Mouse (Mus musculus): ENCODE data around the gene Elmo1.

Elmo1 gene

DNA sequence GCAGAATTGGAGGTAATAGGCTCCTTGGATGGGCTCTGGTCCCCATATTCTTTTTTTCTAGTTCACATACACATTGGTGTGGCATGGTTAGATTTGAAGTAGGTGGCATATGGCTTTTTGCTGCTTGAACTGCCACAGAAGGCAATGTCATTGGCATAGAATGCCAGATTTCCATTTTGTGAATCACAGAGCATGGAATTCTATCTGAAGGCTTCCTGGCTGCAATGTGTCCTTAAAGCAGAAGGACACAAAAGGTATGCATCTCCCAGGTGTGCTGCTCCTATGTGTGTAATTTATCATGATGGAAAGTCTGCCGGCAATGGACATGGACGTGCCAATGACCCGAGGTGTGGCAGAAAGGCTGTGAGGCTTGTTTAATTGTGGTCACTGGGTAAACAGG is 371.2 kb downstream of the Elmo1 start:
- DNase-seq (ENCODE audit: low read depth, low spot score), result no peak

DNA sequence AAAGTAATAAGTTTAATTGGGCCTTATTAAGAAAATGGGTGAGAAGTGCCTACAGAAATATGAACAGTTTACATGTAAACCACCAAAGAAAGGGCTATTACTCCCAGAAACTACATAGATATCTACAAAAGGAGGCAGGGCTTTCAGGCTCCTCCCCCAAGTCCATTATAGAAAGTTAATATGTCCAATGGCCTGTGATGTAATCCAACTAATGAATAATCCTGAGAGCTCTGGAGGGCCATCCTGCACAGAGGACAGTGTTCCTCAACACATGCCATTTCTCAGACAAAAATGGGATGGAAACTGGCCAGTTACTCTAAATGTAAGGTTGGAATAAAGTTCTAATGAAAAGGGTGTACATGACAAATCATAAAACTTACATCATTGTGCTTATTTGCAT is 373.8 kb downstream of the Elmo1 start:
- DNase-seq (ENCODE audit: low read depth, low spot score), result no peak

DNA sequence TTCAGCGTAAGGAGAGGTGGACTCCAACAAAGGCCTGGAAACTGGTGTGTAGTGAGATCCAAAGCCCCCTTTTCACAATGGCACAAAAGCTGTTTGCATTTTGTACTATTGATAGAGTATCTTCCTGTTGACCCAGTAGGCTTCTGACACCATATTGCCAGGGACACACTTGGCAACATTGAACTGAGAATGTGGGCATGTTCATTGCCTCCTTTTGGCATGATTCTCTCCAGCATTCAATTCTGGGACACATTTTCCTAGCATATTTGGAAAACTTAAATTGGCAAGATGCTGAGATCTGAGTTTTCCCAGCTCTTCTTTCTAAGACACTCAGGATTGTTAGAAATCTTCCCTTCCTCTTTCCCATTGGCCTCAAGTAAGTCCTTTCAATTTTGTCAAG is 377.0 kb downstream of the Elmo1 start:
- no peak for DNase-seq (ENCODE audit: low read depth, low spot score)

DNA sequence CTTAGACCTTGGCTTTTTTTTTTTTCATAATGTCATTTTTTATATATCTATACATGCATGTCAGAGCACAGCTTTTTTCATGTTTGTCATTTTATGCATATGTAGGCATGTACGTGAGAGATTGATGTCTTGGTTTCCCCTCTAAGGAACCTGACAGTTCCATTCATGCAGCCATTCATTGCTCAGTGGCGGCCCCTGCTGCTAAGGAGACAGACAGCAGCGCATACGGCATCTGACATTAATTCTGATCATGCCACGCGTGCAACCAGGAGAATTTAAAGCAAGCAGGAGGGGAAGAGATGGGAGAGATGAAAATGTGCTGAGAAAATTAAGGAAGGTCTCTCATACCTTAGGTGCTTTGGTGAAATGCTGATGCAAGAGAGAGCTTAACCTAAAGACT is 381.3 kb downstream of the Elmo1 start:
- peak; percentile 50 for DNase-seq (ENCODE audit: low read depth, low spot score)

GRCm38 (mm10) chr13:20472301-20472831 is 382.0 kb downstream of the Elmo1 start:
- peak; percentile 27 for DNase-seq (ENCODE audit: low read depth, low spot score)

DNA sequence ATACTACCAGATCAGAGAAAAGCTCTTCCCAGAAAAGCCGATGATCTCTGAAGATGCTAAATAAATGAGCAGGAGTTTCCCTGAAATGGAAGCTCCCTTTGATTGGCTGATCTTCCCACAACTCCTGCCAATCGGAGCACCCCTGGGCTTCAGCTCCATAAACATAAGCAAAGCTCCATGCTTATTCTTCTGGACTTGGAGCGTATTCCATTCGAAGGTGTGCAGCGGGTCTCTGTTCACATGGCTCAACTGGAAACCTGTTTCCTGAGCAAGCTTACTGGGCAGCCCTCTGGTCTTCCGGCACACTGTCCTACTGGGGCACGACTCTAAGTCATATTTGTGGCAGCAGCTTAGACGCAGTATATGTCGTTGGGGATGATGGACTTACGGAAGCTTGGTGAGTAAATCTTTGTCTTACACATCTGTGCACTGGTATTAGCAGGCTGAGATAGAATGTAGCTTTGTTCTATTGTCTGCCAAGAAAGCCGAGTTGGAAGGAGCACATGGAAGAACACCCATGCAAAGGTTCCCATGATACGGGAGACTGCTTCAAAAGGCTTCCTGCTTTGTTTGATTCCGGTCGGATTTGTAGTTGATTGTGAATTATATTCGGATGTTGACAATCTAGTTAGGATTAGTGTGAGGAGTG is 382.6 kb downstream of the Elmo1 start:
- no peak for DNase-seq (ENCODE audit: low read depth, low spot score)

DNA sequence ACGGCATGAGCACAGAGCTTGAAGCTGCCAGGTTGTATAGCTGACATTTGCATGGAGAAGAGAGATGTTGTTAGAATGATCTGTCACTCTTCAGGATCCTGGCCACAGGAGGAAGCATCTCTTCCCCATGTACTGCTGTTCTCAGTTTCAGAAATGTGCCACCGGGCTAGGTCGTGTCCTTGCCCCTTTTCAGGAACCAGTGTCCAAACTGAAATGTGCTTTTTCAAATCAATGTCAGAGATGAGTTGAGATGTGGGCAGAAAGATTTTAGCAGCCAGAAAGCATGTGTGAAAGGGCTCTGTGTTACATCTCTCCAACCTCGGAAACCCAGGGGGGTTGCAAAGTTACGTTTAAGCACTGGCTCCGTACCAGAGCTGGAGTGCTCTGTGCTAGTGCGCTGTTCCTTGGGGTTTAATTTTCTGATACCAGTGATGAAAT is 383.3 kb downstream of the Elmo1 start:
- DNase-seq (ENCODE audit: low read depth, low spot score), result no peak

GRCm38 (mm10) chr13:20474600-20474999 is 384.2 kb downstream of the Elmo1 start:
- no peak for DNase-seq (ENCODE audit: low read depth, low spot score)

- DNase-seq (ENCODE audit: low read depth, low spot score), result no peak
Measured at GRCm38 (mm10) chr13:20481805-20482204, 391.4 kb downstream of the Elmo1 start.

DNA sequence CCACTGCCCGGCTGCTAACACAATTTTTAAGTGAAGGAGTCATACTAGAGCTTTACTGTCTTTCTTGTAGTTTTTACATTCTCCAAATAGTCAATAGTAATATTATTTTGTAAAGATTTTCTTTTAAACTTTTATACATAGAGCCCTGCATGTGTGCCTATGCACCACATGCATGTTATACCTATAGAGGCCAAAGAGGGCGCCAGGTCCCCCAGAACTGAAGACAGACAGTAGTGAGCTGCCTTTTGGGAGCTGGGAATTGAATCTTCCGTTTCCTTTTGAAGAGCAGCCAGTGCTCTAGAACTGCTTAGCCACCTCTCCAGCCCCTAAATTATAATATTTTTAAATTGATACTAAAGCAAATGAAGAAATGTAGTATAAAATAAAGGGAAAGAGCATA is 398.7 kb downstream of the Elmo1 start:
- DNase-seq (ENCODE audit: low read depth, low spot score), result peak; percentile 17

GRCm38 (mm10) chr13:20489698-20490417 is 399.5 kb downstream of the Elmo1 start:
- DNase-seq (ENCODE audit: low read depth, low spot score), result peak; percentile 57

DNA sequence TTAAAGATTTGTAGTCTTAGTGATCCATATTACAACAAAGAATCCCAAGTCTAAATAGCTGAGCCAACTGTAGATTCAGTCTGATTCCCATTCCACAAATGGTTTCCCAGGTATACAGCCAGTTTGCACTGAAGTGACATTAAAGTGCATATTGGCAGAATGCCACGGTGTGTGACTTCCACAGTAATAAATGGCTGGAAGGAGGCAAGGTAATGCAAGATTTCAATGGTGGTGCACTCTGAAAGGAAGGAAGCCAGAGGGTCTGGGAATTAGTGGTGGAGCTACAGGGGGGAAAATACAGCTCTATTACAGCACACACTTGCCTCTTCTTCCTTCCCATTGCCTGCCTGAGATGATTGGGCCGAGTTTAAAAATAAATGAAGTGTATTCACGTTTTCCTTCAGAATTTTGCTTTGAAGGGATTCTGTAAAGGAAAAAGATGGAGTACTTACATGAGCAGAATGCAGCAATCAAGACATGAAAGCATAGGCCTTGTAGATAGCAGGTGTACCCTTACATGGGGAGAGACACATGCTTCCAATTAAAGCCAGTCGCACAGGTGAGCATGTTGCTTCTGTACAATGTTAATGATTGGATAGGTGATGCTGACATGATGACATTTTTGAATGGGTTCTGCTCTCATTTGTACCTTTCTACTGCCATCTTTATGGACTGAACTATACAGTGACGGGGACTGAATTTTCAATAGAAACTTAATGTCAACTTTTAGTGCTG is 400.6 kb downstream of the Elmo1 start:
- DNase-seq (ENCODE audit: low read depth, low spot score), result no peak

- no peak for DNase-seq (ENCODE audit: low read depth, low spot score)
Measured at GRCm38 (mm10) chr13:20491666-20492065, 401.3 kb downstream of the Elmo1 start.

DNA sequence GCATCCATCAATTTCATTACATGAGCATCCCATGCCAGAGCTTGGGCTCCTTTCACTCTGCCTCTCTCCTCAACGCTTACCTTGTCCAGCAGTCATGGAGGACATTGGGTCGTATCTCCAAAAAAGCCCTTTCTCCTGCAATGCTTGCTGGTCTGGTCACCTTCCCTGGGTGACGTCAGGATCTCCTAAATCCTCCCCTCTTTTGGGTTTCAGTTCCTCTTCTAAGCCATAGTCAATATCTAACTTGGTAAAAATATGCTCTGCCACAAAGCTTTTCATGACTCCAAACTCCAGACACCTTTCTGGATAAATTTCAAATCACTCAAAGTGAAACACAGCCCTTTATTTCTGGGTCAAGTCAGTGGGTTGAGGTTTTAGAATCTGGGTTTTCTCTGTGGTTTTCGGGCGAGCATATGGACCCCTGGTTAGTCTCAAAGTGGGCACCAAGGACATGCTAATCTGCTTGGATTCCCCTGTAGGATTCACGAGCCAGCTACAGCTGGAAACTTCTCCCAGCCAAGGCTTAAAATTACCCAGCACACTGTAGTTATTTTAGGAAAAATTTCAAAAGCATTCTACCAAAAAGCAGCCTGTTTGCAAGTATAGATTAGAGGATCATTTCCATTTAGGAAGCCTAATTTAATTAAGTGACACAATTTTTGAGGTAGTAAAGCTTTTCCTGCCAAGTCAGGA is 403.8 kb downstream of the Elmo1 start:
- DNase-seq (ENCODE audit: low read depth, low spot score), result no peak

DNA sequence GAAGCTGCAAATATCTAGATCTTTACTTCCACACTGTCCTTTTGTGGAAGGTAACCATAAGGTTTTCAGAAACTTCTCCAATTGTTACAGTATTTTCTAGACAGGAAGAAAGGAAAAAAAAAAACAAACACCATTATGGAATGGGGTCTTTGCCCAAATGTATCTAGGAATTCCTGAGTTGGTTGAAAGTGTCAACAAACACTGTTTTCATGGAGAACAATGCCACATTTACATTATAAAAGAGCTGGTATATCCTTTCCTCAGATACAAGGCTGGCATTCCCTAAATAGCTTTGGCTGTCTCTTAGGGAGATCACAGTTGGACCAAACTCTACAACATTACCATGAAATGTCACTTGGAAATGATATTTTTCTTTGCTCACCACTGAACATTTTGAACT is 411.5 kb downstream of the Elmo1 start:
- peak; percentile 48 for DNase-seq (ENCODE audit: low read depth, low spot score)

GRCm38 (mm10) chr13:20503371-20503770 is 413.0 kb downstream of the Elmo1 start:
- no peak for DNase-seq (ENCODE audit: low read depth, low spot score)

DNA sequence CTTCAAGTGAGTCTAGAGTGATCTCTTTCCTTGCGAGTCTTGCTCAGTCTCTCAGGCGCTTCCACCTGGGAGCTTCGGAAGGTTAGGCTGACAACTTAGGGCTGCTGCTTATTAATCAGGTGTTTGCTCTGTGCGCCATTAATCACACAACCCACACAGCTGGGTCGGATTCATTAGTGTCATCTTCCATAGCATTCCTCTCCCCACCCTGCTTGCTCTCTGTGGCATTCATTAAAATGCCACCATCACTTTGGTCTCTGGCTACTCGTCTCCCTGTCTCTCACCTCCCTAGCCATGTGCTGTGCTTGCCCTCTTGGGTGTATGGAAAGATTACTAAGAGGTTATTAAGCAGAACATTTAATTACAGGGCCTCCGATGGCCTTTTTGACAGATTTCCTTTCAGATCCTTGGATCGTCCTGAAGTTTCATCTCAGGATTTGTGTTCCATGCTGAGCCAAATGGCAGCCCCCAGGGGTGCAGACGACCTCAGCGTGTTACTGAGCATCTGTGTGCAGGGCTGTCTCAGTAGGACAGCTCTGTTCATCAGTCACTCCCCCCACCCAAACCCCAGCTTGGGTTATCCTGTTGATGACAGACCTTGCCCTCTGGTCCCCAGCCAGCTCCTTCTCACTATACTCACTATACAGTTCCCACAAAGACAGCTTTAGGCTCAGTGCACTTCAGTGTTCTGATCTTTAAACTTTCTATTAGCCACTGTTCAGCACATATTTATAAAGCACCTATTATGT is 417.2 kb downstream of the Elmo1 start:
- no peak for DNase-seq (ENCODE audit: low read depth, low spot score)

DNA sequence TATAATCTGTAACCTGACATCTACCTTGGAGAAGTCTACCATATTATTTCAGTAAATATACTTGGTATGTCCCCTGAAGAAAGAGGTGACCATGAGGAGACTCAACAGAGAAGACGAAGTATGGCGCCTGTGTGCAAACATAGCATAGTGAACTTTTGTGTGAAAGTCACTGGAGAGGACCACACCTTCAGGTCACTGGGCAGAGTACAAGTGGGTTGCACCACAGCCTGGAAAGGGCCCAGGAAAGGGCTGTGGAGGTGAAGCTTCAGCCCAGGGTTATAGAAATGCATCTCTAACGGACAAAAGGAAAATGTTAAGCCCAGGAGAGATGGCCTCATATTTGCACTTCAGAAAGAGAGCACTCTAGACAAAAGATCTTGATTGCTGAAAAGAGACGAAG is 420.6 kb downstream of the Elmo1 start:
- no peak for DNase-seq (ENCODE audit: low read depth, low spot score)

DNA sequence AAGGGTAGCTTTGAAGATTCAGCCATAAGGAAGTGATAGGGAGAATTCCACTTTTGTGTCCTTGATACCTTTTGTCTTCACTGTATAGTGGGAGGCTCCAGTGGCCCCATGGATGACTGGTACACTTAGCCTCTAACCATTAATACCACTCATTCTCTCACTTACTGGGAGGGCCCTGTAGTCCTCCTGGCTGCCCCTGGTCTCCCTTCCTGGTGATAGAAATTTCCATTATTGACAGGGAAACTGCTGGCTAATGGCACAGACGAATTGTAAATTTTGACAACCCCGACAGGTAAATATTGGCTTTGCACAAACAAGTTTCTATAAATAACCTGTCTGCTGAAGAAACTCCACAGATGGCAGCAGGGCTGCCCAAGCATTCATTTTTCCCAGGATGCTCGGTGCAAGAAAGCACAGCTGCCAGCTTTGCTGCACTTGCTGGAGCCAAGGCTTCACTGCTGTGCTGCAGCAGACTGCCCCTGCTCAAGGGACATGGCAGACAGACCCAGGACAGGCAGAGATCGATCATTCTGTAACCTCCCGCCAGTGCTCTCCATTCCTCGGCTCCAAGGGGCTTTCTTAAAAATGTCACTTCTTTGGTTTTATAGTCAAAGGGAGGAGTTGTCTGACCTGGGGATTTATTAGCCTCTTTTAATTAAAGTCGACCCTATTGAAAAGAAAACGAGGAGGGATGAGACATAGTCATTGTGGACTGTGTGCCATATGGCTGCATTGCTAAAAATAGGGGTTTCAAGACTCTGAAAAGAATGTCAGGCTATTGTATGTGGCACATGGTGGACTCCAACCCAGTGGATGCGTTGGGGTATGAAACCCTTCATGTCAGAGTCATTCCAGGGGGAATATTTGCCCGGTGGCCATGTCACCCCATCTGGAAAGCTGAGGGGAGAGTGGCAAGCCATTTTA is 422.2 kb downstream of the Elmo1 start:
- no peak for DNase-seq (ENCODE audit: low read depth, low spot score)

DNA sequence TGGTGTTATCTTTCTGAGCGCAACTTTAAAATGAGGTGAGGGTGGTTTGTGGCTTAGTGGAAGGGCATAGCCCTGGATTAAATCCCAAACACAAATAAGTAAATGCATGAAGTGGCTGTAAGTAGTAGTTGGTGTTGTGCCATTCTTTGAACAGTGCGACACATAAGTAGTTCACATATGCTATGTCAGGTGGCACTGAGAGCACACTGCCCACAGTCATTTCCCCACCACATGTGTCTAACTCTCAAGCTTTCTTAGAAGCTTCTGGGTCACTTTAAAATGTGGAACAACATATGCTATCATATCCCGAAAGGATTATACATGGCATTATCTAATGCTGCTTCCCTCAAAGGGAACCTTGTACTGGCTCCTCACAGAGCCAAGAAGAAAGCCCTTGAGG is 424.3 kb downstream of the Elmo1 start:
- no peak for DNase-seq (ENCODE audit: low read depth, low spot score)

Measured in ES-CJ7 (cell line).